9 mouse cellular contexts compared by ENCODE assay signal in the genomic region with DNA sequence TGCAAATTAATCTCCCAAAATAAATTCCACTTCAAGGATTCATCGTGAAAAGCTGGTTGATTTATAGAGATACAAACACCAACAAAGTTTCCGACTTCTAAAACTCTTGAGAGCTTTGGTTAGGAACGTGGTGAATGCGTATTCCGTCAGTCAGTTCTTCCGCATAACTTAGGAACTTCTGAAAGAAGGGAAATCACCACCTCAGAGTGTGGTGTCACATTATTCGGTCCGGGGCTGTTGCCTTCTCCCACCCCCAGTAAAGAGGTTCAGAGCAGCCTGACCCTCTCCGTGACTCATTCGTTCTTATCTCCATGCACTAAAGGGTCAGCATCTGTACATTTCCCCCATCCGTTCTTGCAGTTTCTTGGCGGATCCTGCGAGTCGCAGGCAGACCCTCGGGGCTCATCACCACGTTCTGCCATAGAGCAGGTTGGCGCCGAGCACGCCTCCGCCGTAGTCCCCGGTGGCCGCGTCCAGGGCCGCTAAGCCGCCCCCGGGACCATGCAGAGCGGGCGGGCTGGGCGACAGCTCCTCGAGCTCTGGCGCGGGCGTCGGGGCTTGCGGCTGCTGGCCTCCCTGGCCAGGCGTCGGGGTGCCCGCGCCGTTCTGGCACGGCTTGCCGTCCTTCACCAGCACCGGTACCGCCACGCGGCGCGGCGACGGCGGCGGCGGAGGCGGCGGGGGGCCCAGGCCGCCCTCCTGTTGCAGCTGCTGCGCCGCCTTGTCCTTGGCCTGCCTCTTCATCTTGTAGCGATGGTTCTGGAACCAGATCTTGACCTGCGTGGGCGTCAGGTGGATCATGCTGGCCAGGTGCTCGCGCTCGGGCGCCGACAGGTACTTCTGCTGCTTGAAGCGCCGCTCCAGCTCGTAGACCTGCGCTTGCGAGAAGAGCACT. TPM values are rescaled to one million over a fixed set of nuclear protein-coding genes. Genes with fewer than 3 reads are reported as not detected.
DNase-seq lines count a peak whose midpoint lies in the region; ATAC-seq and TF ChIP-seq lines count a peak whose summit lies in the region.
"Had no signal": no experiment of that assay in that cellular context is flagged by ENCODE, and none has a peak within 500 bp of the region (broad histone marks: within the 10 kb centered on the region; RNA-seq: fewer than 3 reads in every experiment).

No protein-coding gene starts in this region.

- H3K4me2 ChIP-seq in embryonic facial prominence, embryonic 12.5 days (replicated peaks): peak overlapping the region; percentile 22
- H3K4me2 ChIP-seq in midbrain, embryonic 14.5 days (ENCODE audit: low read length): peak overlapping the region; percentile 19; the same call in 1 of the 2 replicates

- H3K9ac ChIP-seq in embryonic facial prominence, embryonic 12.5 days: no peak overlapping the region
- H3K9ac ChIP-seq in midbrain, embryonic 14.5 days (replicated peaks; ENCODE audit: low read length): peak overlapping the region; percentile 39; the same call in 1 of the 2 replicates

- intact Hi-C loops in heart, postnatal 14 days (cut with DNase I): loop anchor here (10.0 kb wide), 1 partner anchor 859 kb away; a partner anchor contains a TSS

- WGBS in embryonic facial prominence, embryonic 12.5 days: 1% methylated on average over 72 of the region's 72 CpGs
- 1% methylated on average over 72 of the region's 72 CpGs for WGBS in limb, embryonic 10.5 days
- under 1% methylated on average over 72 of the region's 72 CpGs for WGBS in midbrain, embryonic 14.5 days
- 4% methylated on average over 72 of the region's 72 CpGs for WGBS in thymus, adult 2 months

- no peak for ATAC-seq in embryonic facial prominence, embryonic 12.5 days (ENCODE audit: insufficient number of reproducible peaks, insufficient read depth, low FRiP score, low TSS enrichment)
- ATAC-seq in midbrain, embryonic 14.5 days (ENCODE audit: low FRiP score, low TSS enrichment): 0 out of 2 replicates have a peak, but pooled peaks have one; percentile 41

- no peak overlapping the region for H3K4me3 ChIP-seq in embryonic facial prominence, embryonic 12.5 days
- peak overlapping the region; percentile 42 for H3K4me3 ChIP-seq in limb, embryonic 10.5 days
- H3K4me3 ChIP-seq in midbrain, embryonic 14.5 days (replicated peaks; ENCODE audit: low read depth, low read length): peak overlapping the region; percentile 28
- no peak overlapping the region for H3K4me3 ChIP-seq in thymus, adult 2 months (ENCODE audit: control insufficient read depth, insufficient read depth, low read length)

- no peaks in the 10 kb centered on the region for H3K9me3 ChIP-seq in embryonic facial prominence, embryonic 12.5 days
- H3K9me3 ChIP-seq in limb, embryonic 10.5 days (replicated peaks): no peaks in the 10 kb centered on the region
- no peaks in the 10 kb centered on the region for H3K9me3 ChIP-seq in midbrain, embryonic 14.5 days (ENCODE audit: control insufficient read depth, low read length)

- TF ChIP-seq POLR2A in thymus, adult 2 months (IDR thresholded peaks at IDR 0.05; ENCODE audit: control insufficient read depth, extremely low read depth, insufficient read depth, low read length, poor library complexity): no peak

- H3K27ac ChIP-seq in embryonic facial prominence, embryonic 12.5 days: no peak overlapping the region
- H3K27ac ChIP-seq in limb, embryonic 10.5 days: no peak overlapping the region
- no peak overlapping the region for H3K27ac ChIP-seq in midbrain, embryonic 14.5 days (replicated peaks; ENCODE audit: low read depth, low read length)
- H3K27ac ChIP-seq in thymus, adult 2 months (ENCODE audit: control insufficient read depth, insufficient read depth, low read length): no peak overlapping the region

- DNase-seq in urinary bladder, adult 2 months (ENCODE audit: low spot score): peak; percentile 30
- no peak for DNase-seq in urinary bladder, postnatal 10 days (ENCODE audit: low spot score)
- peak; percentile 17 to 20 for DNase-seq in heart, postnatal 14 days
- peak; percentile 71 for DNase-seq in limb, embryonic 10.5 days (ENCODE audit: low spot score)
- DNase-seq in midbrain, embryonic 14.5 days: peak; percentile 66
- peak; percentile 18 for DNase-seq in thymus, adult 2 months
- no peak for DNase-seq in layer of hippocampus, adult 8-10 months (ENCODE audit: low spot score in 2 of 2)

- TF ChIP-seq CTCF in thymus, adult 2 months (IDR thresholded peaks at IDR 0.05; ENCODE audit: borderline replicate concordance, control insufficient read depth, extremely low read depth, insufficient read depth, low read length, poor library complexity): no peak

- peaks cover 6% of the 10 kb centered on the region for H3K4me1 ChIP-seq in embryonic facial prominence, embryonic 12.5 days
- H3K4me1 ChIP-seq in limb, embryonic 10.5 days: peaks cover 20% of the 10 kb centered on the region
- no peaks in the 10 kb centered on the region for H3K4me1 ChIP-seq in midbrain, embryonic 14.5 days (ENCODE audit: control insufficient read depth, insufficient read depth, low read length)
- peaks cover 13% of the 10 kb centered on the region for H3K4me1 ChIP-seq in thymus, adult 2 months (replicated peaks; ENCODE audit: control insufficient read depth, insufficient read depth, low read length)

- H3K27me3 ChIP-seq in embryonic facial prominence, embryonic 12.5 days: peaks cover 61% of the 10 kb centered on the region
- H3K27me3 ChIP-seq in limb, embryonic 10.5 days (ENCODE audit: low read depth, poor library complexity, severe bottlenecking): peaks cover 97% of the 10 kb centered on the region
- peaks cover 89% of the 10 kb centered on the region for H3K27me3 ChIP-seq in midbrain, embryonic 14.5 days (ENCODE audit: control insufficient read depth, insufficient read depth, low read length)
- H3K27me3 ChIP-seq in thymus, adult 2 months (ENCODE audit: control insufficient read depth, insufficient read depth, low read length): peaks cover 23% of the 10 kb centered on the region

- no peaks in the 10 kb centered on the region for H3K36me3 ChIP-seq in embryonic facial prominence, embryonic 12.5 days
- H3K36me3 ChIP-seq in limb, embryonic 10.5 days: no peaks in the 10 kb centered on the region
- H3K36me3 ChIP-seq in midbrain, embryonic 14.5 days (ENCODE audit: control insufficient read depth, insufficient read depth, low read length): no peaks in the 10 kb centered on the region
- no peaks in the 10 kb centered on the region for H3K36me3 ChIP-seq in thymus, adult 2 months (ENCODE audit: control insufficient read depth, insufficient read depth, low read length)

RNA-seq across cellular contexts. Expression of a gene that starts 1.5 kb away (rescaled TPM):
- polyA plus RNA-seq in urinary bladder, adult 2 months (2012; rRNA removed): not detected in 2 replicates
- polyA plus RNA-seq in embryonic facial prominence, embryonic 12.5 days (2016; fragmentation: Nextera tagmentation; extraction: Ambion mirVana): 0.42 and 0.55 TPM in 2 replicates
- not detected for total RNA-seq in heart, postnatal 14 days (2021)
- polyA plus RNA-seq in limb, embryonic 10.5 days (2016; fragmentation: Nextera tagmentation; extraction: Ambion mirVana): not detected in 2 replicates
- polyA plus RNA-seq in midbrain, embryonic 14.5 days (2014; fragmentation: Nextera tagmentation; extraction: Ambion mirVana): not detected in 2 replicates
- polyA plus RNA-seq in thymus, adult 2 months (2012; rRNA removed): 0.19 and 0.38 TPM in 2 replicates
- total RNA-seq in layer of hippocampus, adult 8-10 months (2022): not detected
- total RNA-seq: layer of hippocampus, postnatal 25 days had no signal

Comparison
In these comparisons a context has a peak if more than half of its experiments do, and no peak if none do; other contexts are left out.
1. DNase-seq: peak in urinary bladder, adult 2 months (single experiment), heart, postnatal 14 days (2 of 2), limb, embryonic 10.5 days (single experiment), midbrain, embryonic 14.5 days (single experiment) and thymus, adult 2 months (single experiment); none in urinary bladder, postnatal 10 days (single experiment) and layer of hippocampus, adult 8-10 months (0 of 2).
2. H3K4me3 ChIP-seq: peak in limb, embryonic 10.5 days (single experiment) and midbrain, embryonic 14.5 days (single experiment); none in embryonic facial prominence, embryonic 12.5 days (single experiment) and thymus, adult 2 months (single experiment).